Mouse (Mus musculus): Measurements from ENCODE around the gene Ly6c2. TPM values are rescaled to one million over a fixed set of nuclear protein-coding genes. Genes with fewer than 3 reads are reported as not detected.
"Not testable (repeated sequence)": the region's sequence is repeated elsewhere in the genome, so short reads cannot be mapped to it uniquely, and the experiment has no call there.

Ly6c2 gene
- polyA plus RNA-seq, 1 experiment from 2014 or later = 63.2 TPM

DNA sequence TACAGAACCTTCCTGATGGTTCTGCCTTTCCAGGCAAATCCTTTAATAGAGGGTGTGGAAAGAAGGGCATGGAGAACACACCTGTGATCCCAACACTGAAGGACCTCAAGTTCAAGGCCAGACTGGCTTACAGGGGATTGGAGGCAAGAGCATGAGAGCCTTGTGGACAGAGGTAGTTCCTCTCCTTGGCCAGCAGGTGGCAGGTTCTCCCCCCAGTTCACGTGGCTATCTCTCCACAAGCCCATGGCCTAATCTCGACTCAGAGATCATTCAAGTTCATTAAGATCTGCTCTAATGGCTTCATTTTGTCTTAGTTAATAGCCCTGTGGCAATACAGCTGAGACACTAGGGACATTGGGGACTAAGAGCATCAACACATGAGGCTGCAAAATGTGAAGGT lies 8.3 kb upstream of the Ly6c2 start:
- H3K27me3 ChIP-seq (ENCODE audit: control insufficient read depth, insufficient read depth, low read depth, low read length) = no peaks in the 10 kb centered on the region
- no peak overlapping the region for H3K4me2 ChIP-seq (ENCODE audit: low read depth, low read length)
- no peaks in the 10 kb centered on the region for H3K36me3 ChIP-seq (ENCODE audit: control insufficient read depth, insufficient read depth)
- no peak for ATAC-seq (ENCODE audit: low read depth)
- whole genome bisulfite sequencing (ENCODE audit: insufficient replicate concordance) = 7% methylated on average over 2 of the region's 2 CpGs
- no peak overlapping the region for H3K9ac ChIP-seq (ENCODE audit: low read depth, low read length)
- no peak overlapping the region for H3K4me3 ChIP-seq (ENCODE audit: low read depth, low read length)
- no peaks in the 10 kb centered on the region for H3K9me3 ChIP-seq (replicated peaks; ENCODE audit: control insufficient read depth, low read length)
- no peak overlapping the region for H3K27ac ChIP-seq (ENCODE audit: low read length)
- H3K4me1 ChIP-seq (ENCODE audit: control insufficient read depth, low read depth, low read length) = no peaks in the 10 kb centered on the region

DNA sequence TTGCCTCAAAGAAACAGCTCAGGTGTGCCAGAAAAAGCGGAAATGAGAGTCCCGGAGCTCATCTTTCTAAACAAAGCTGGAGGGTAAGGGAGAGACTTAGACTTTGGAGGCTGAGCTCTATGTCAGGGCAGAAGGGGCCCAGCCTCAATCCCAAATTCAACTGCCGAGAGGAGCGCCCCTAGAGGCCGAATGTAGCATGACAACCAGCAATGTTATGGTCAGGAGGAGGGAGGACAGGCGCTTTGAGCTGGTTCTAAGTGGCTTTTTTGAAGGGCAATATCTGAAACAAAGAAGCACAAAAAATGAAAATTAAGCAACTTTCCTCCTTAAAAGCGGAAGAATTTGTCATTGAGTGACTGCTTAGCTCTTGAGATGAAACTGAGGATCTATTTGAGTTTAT lies 7.0 kb upstream of the Ly6c2 start:
- H3K9me3 ChIP-seq (replicated peaks; ENCODE audit: control insufficient read depth, low read length); ATAC-seq (ENCODE audit: low read depth): not testable (repeated sequence)
- 17% methylated on average over 5 of the region's 7 CpGs for WGBS (ENCODE audit: insufficient replicate concordance)

DNA sequence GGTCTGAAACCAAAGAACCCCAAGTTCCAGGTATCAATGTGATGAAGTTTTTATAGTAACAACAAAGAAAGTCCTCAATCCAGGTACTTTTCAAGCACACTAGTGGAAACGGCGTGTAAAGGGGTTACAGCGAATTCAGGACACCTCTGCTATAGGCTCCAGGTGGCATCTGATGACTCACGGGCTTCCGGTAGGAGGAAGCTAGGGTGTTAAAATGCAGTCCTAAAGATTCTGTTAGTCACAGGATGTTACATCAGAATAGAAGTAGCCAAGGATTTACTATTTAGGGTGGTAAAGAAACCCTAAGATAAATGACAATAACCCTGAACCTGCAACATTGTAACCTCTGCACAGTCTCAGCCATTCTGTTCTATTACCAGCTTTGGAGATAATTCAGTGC lies 5.7 kb upstream of the Ly6c2 start:
- not testable (repeated sequence) for H3K4me3 ChIP-seq (ENCODE audit: low read depth, low read length); ATAC-seq (ENCODE audit: low read depth); H3K9ac ChIP-seq (ENCODE audit: low read depth, low read length); H3K4me2 ChIP-seq (ENCODE audit: low read depth, low read length); H3K27ac ChIP-seq (ENCODE audit: low read length); H3K9me3 ChIP-seq (replicated peaks; ENCODE audit: control insufficient read depth, low read length); H3K27me3 ChIP-seq (ENCODE audit: control insufficient read depth, insufficient read depth, low read depth, low read length); H3K4me1 ChIP-seq (ENCODE audit: control insufficient read depth, low read depth, low read length); H3K36me3 ChIP-seq (ENCODE audit: control insufficient read depth, insufficient read depth)
- WGBS (ENCODE audit: insufficient replicate concordance) = 63% methylated on average over 5 of the region's 5 CpGs

More for the DNA sequence above, 7.0 kb upstream of the Ly6c2 start:
- not testable (repeated sequence) for H3K4me3 ChIP-seq (ENCODE audit: low read depth, low read length); H3K9ac ChIP-seq (ENCODE audit: low read depth, low read length); H3K4me1 ChIP-seq (ENCODE audit: control insufficient read depth, low read depth, low read length); H3K4me2 ChIP-seq (ENCODE audit: low read depth, low read length); H3K27me3 ChIP-seq (ENCODE audit: control insufficient read depth, insufficient read depth, low read depth, low read length); H3K27ac ChIP-seq (ENCODE audit: low read length); H3K36me3 ChIP-seq (ENCODE audit: control insufficient read depth, insufficient read depth)

- ATAC-seq (ENCODE audit: low read depth) = no peak
- Histone ChIP-seq H3K27me3 (ENCODE audit: control insufficient read depth, insufficient read depth, low read depth, low read length) (no peaks in the 10 kb centered on the region), H3K36me3 (ENCODE audit: control insufficient read depth, insufficient read depth) (no peaks in the 10 kb centered on the region), H3K4me3 (ENCODE audit: low read depth, low read length) (no peak overlapping the region), H3K4me2 (ENCODE audit: low read depth, low read length) (no peak overlapping the region), H3K9me3 (replicated peaks; ENCODE audit: control insufficient read depth, low read length) (no peaks in the 10 kb centered on the region), H3K9ac (ENCODE audit: low read depth, low read length) (no peak overlapping the region), H3K27ac (ENCODE audit: low read length) (no peak overlapping the region), H3K4me1 (ENCODE audit: control insufficient read depth, low read depth, low read length) (no peaks in the 10 kb centered on the region)
- 41% methylated on average over 2 of the region's 2 CpGs for WGBS (ENCODE audit: insufficient replicate concordance)
Observed at GRCm38 (mm10) chr15:75116525-75116924, 4.8 kb upstream of the Ly6c2 start.

DNA sequence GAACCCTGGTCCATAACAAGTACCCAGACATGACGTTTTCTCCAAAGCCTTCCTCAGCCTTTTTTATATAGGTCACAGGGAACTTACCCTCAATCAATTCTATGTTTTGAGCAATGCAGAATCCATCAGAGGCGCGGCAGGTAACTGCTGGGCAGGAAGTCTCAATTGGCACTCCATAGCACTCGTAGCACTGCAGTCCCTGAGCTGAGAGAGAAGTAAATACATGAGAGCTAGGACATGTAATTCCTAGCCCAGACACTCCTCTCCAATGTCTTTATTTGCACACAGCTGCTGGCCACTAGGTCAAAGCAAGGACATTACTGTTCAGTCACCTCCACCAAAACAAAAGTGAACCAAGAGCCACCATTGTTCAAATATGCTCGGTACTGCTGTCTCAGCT lies 1.3 kb downstream of the Ly6c2 start:
- H3K4me3 ChIP-seq (ENCODE audit: low read depth, low read length); H3K9me3 ChIP-seq (replicated peaks; ENCODE audit: control insufficient read depth, low read length); H3K27me3 ChIP-seq (ENCODE audit: control insufficient read depth, insufficient read depth, low read depth, low read length); H3K36me3 ChIP-seq (ENCODE audit: control insufficient read depth, insufficient read depth); H3K4me1 ChIP-seq (ENCODE audit: control insufficient read depth, low read depth, low read length); H3K4me2 ChIP-seq (ENCODE audit: low read depth, low read length); H3K27ac ChIP-seq (ENCODE audit: low read length); H3K9ac ChIP-seq (ENCODE audit: low read depth, low read length); ATAC-seq (ENCODE audit: low read depth): not testable (repeated sequence)
- 23% methylated on average over 2 of the region's 5 CpGs for WGBS (ENCODE audit: insufficient replicate concordance)

GRCm38 (mm10) chr15:75099261-75099660 lies 12.5 kb downstream of the Ly6c2 start:
- Histone ChIP-seq H3K36me3 (ENCODE audit: control insufficient read depth, insufficient read depth) (no peaks in the 10 kb centered on the region), H3K9me3 (replicated peaks; ENCODE audit: control insufficient read depth, low read length) (no peaks in the 10 kb centered on the region), H3K4me1 (ENCODE audit: control insufficient read depth, low read depth, low read length) (no peaks in the 10 kb centered on the region), H3K27ac (ENCODE audit: low read length) (no peak overlapping the region), H3K9ac (ENCODE audit: low read depth, low read length) (no peak overlapping the region), H3K27me3 (ENCODE audit: control insufficient read depth, insufficient read depth, low read depth, low read length) (no peaks in the 10 kb centered on the region), H3K4me2 (ENCODE audit: low read depth, low read length) (no peak overlapping the region), H3K4me3 (ENCODE audit: low read depth, low read length) (no peak overlapping the region)
- ATAC-seq (ENCODE audit: low read depth) = no peak
- WGBS (ENCODE audit: insufficient replicate concordance) = 64% methylated on average over 10 of the region's 10 CpGs

DNA sequence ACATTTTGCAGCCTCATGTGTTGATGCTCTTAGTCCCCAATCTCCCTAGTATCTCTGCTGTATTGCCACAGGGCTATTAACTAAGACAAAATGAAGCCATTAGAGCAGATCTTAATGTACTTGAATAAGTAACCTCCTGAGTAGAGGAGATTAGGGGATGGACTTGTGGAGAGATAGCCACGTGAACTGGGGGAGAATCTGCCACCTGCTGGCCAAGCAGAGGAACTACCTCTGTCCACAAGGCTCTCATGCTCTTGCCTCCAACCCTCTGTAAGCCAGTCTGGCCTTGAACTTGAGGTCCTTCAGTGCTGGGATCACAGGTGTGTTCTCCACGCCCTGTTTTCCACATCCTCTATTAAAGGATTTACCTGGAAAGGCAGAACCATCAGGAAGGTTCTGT lies 23.7 kb downstream of the Ly6c2 start:
- not testable (repeated sequence) for H3K27me3 ChIP-seq (ENCODE audit: control insufficient read depth, insufficient read depth, low read depth, low read length); H3K4me2 ChIP-seq (ENCODE audit: low read depth, low read length); ATAC-seq (ENCODE audit: low read depth); H3K9ac ChIP-seq (ENCODE audit: low read depth, low read length); H3K9me3 ChIP-seq (replicated peaks; ENCODE audit: control insufficient read depth, low read length); H3K36me3 ChIP-seq (ENCODE audit: control insufficient read depth, insufficient read depth); H3K4me1 ChIP-seq (ENCODE audit: control insufficient read depth, low read depth, low read length); H3K4me3 ChIP-seq (ENCODE audit: low read depth, low read length); H3K27ac ChIP-seq (ENCODE audit: low read length)
- 5% methylated on average over 2 of the region's 2 CpGs for WGBS (ENCODE audit: insufficient replicate concordance)

DNA sequence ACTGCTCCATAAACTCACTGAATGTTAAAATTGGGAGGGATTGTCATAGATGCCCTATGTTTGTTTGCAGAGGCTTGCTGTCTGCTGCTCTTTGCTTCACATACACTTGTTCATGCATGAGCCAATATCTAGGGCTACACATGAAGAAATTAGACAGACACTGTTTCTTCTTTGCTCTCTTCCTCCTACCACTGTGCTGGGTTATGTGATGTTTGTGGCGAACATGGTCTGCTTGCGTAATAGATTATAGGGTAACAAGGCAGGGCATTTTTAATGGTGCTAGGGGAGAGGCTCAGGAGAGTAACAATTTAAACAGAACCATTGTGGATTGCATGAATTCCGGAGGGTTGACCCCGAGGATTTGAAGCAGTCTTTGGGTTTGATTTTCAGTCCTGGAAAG lies 41.8 kb downstream of the Ly6c2 start:
- no peak overlapping the region for H3K4me3 ChIP-seq (ENCODE audit: low read depth, low read length)
- no peak overlapping the region for H3K9ac ChIP-seq (ENCODE audit: low read depth, low read length)
- H3K27me3 ChIP-seq (ENCODE audit: control insufficient read depth, insufficient read depth, low read depth, low read length) = no peaks in the 10 kb centered on the region
- 68% methylated on average over 4 of the region's 4 CpGs for WGBS (ENCODE audit: insufficient replicate concordance)
- H3K4me2 ChIP-seq (ENCODE audit: low read depth, low read length) = no peak overlapping the region
- no peak for ATAC-seq (ENCODE audit: low read depth)
- no peaks in the 10 kb centered on the region for H3K4me1 ChIP-seq (ENCODE audit: control insufficient read depth, low read depth, low read length)
- no peaks in the 10 kb centered on the region for H3K36me3 ChIP-seq (ENCODE audit: control insufficient read depth, insufficient read depth)
- H3K9me3 ChIP-seq (replicated peaks; ENCODE audit: control insufficient read depth, low read length) = no peaks in the 10 kb centered on the region
- no peak overlapping the region for H3K27ac ChIP-seq (ENCODE audit: low read length)

DNA sequence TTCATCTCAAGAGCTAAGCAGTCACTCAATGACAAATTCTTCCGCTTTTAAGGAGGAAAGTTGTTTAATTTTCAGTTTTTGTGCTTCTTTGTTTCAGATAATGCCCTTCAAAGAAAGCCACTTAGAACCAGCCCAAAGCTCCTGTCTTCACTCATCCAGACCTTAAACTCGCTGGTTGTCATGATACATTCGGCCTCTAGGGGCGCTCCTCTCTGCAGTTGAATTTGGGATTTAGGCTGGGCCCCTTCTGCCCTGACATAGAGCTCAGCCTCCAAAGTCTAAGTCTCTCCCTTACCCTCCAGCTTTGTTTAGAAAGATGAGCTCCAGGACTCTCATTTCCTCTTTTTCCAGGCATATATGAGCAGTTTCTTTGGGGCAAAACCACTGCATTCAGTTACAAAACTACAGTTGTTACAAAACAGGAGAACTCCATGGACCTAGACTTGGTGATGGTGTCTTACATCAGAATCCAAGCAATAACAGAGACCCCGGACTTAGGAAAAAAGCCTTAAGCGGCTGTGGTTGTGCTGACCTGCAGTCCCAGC lies 49.7 kb downstream of the Ly6c2 start:
- WGBS (ENCODE audit: insufficient replicate concordance) = 27% methylated on average over 6 of the region's 6 CpGs
- H3K4me2 ChIP-seq (ENCODE audit: low read depth, low read length); H3K27ac ChIP-seq (ENCODE audit: low read length); H3K36me3 ChIP-seq (ENCODE audit: control insufficient read depth, insufficient read depth); ATAC-seq (ENCODE audit: low read depth); H3K4me3 ChIP-seq (ENCODE audit: low read depth, low read length); H3K9me3 ChIP-seq (replicated peaks; ENCODE audit: control insufficient read depth, low read length); H3K4me1 ChIP-seq (ENCODE audit: control insufficient read depth, low read depth, low read length); H3K9ac ChIP-seq (ENCODE audit: low read depth, low read length); H3K27me3 ChIP-seq (ENCODE audit: control insufficient read depth, insufficient read depth, low read depth, low read length): not testable (repeated sequence)

GRCm38 (mm10) chr15:75060505-75060904 lies 51.3 kb downstream of the Ly6c2 start:
- Histone ChIP-seq H3K9ac (ENCODE audit: low read depth, low read length) (no peak overlapping the region), H3K4me2 (ENCODE audit: low read depth, low read length) (no peak overlapping the region), H3K4me1 (ENCODE audit: control insufficient read depth, low read depth, low read length) (no peaks in the 10 kb centered on the region), H3K9me3 (replicated peaks; ENCODE audit: control insufficient read depth, low read length) (no peaks in the 10 kb centered on the region), H3K27ac (ENCODE audit: low read length) (no peak overlapping the region), H3K4me3 (ENCODE audit: low read depth, low read length) (no peak overlapping the region), H3K27me3 (ENCODE audit: control insufficient read depth, insufficient read depth, low read depth, low read length) (no peaks in the 10 kb centered on the region), H3K36me3 (ENCODE audit: control insufficient read depth, insufficient read depth) (no peaks in the 10 kb centered on the region)
- ATAC-seq (ENCODE audit: low read depth) = no peak
